In the genomic region with DNA sequence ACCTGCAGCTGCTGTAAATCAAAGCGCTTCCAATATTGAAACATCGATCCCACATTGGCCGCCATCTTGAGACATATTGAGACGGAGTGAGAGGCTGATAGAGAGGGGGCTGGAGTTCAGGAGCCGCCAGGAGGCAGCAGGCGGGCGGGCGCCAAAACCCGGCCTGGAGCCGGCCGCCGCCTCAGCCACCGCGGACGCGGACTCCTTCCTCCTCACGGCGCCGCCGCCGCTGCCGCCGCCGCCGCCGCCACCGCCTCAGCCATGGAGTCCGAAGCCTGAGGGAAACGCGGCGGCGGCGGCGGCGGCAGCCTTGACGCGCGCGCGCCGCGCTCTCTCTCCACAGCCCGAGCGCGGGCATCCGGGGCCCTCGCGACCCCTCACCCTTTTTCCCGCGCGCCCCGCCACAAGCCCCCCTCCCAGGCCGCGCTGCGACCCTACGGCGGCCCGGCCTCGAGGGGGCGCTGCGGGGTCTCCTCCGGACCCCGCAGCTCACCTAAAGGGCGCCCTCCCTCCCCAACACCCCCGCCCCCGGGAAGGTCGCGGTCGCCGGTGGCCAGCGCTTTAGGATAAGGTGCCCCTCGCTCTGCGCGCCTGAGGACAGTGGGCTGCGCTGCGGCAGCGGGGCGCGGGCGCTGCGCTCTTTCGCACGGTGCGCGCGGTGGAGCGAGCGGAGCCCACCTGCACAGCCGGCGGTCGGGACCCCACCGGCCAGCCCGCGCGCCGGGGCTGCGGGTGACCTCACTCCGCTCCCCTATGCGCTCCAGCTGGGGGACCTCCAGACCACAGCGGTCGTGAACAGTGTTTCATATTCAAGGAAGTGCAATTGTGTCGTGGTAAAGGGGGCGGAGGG, we compare ENCODE assay signal across 8 mouse cellular contexts. TPM values are rescaled to one million over a fixed set of nuclear protein-coding genes. Genes with fewer than 3 reads are reported as not detected.
A peak's percentile ranks its signal among the peaks of the same experiment; 100 is the strongest.
DNase-seq lines count a peak whose midpoint lies in the region; ATAC-seq lines count a peak whose summit lies in the region.

A gene (minus strand): TSS at position 315 of the 850 bp plus-strand sequence.

- no peaks in the 10 kb centered on the region for H3K36me3 ChIP-seq in forebrain, embryonic 14.5 days (ENCODE audit: control insufficient read depth, insufficient read depth, low read length)
- no peaks in the 10 kb centered on the region for H3K36me3 ChIP-seq in liver, embryonic 16.5 days (ENCODE audit: control insufficient read depth, insufficient read depth)
- no peaks in the 10 kb centered on the region for H3K36me3 ChIP-seq in neural tube, embryonic 12.5 days

- WGBS in forebrain, embryonic 14.5 days = under 1% methylated on average over 83 of the region's 103 CpGs
- WGBS in large intestine, adult 2 months = under 1% methylated on average over 92 of the region's 103 CpGs
- under 1% methylated on average over 81 of the region's 103 CpGs for WGBS in liver, embryonic 16.5 days (ENCODE audit: insufficient replicate concordance)
- under 1% methylated on average over 92 of the region's 103 CpGs for WGBS in neural tube, embryonic 12.5 days

- peak; percentile 73 for ATAC-seq in cerebellum, adult (ENCODE audit: insufficient number of reproducible peaks, low FRiP score, low TSS enrichment)
- ATAC-seq in forebrain, embryonic 14.5 days = peak; percentile 91
- peak; percentile 83 for ATAC-seq in liver, embryonic 16.5 days (ENCODE audit: low read depth)
- ATAC-seq in neural tube, embryonic 12.5 days (ENCODE audit: low FRiP score, low read depth) = peak; percentile 85

- no peaks in the 10 kb centered on the region for H3K9me3 ChIP-seq in forebrain, embryonic 14.5 days (replicated peaks; ENCODE audit: control insufficient read depth, low read length)
- no peaks in the 10 kb centered on the region for H3K9me3 ChIP-seq in liver, embryonic 16.5 days (replicated peaks; ENCODE audit: control insufficient read depth, low read length)
- H3K9me3 ChIP-seq in neural tube, embryonic 12.5 days = no peaks in the 10 kb centered on the region

- H3K4me2 ChIP-seq in forebrain, embryonic 14.5 days (ENCODE audit: low read length) = peak within 1 kb of the TSS; percentile 97
- H3K4me2 ChIP-seq in liver, embryonic 16.5 days (ENCODE audit: low read depth, low read length) = peak within 1 kb of the TSS; percentile 98
- H3K4me2 ChIP-seq in neural tube, embryonic 12.5 days (replicated peaks) = peak within 1 kb of the TSS; percentile 99

- peaks cover 18% of the 10 kb centered on the region for H3K4me1 ChIP-seq in forebrain, embryonic 14.5 days (ENCODE audit: control insufficient read depth, insufficient read depth, low read length)
- peaks cover 17% of the 10 kb centered on the region for H3K4me1 ChIP-seq in liver, embryonic 16.5 days (ENCODE audit: control insufficient read depth, low read depth, low read length)
- H3K4me1 ChIP-seq in neural tube, embryonic 12.5 days = peaks cover 28% of the 10 kb centered on the region

- H3K27me3 ChIP-seq in forebrain, embryonic 14.5 days (replicated peaks; ENCODE audit: control insufficient read depth, insufficient read depth, low read length) = 0 out of 2 replicates have a peak, but pooled peaks cover 11% of the 10 kb centered on the region
- peaks cover 35% of the 10 kb centered on the region for H3K27me3 ChIP-seq in liver, embryonic 16.5 days (ENCODE audit: control insufficient read depth, insufficient read depth, low read depth, low read length)
- H3K27me3 ChIP-seq in neural tube, embryonic 12.5 days (replicated peaks) = peaks cover 9% of the 10 kb centered on the region; the same call in 1 of the 2 replicates

- intact Hi-C loops in heart, postnatal 10 days (cut with DNase I) = loop anchor here (1.0 to 5.0 kb wide), 5 partner anchors 56 to 241 kb away; no protein-coding TSS in a partner anchor

- DNase-seq in CD8-positive naive resting alpha-beta T cell, adult 2 months (ENCODE audit: low read depth in 2 of 2, low spot score in 2 of 2) = peak; percentile 78 to 79
- DNase-seq in forebrain, embryonic 14.5 days (ENCODE audit: low spot score) = peak; percentile 93
- peak; percentile 87 to 90 for DNase-seq in heart, postnatal 10 days
- DNase-seq in large intestine, adult 2 months (ENCODE audit: low read depth, low spot score) = no peak
- DNase-seq in telencephalon, adult 2 months (ENCODE audit: low read depth, low spot score) = peak; percentile 64

- H3K27ac ChIP-seq in forebrain, embryonic 14.5 days (ENCODE audit: low read depth, low read length) = peak within 1 kb of the TSS; percentile 94
- peak within 1 kb of the TSS; percentile 73 for H3K27ac ChIP-seq in liver, embryonic 16.5 days (ENCODE audit: low read length)
- H3K27ac ChIP-seq in neural tube, embryonic 12.5 days = peak within 1 kb of the TSS; percentile 89

- H3K4me3 ChIP-seq in forebrain, embryonic 14.5 days (ENCODE audit: low read depth, low read length) = peak within 1 kb of the TSS; percentile 91
- peak within 1 kb of the TSS; percentile 94 for H3K4me3 ChIP-seq in liver, embryonic 16.5 days (ENCODE audit: low read depth, low read length)
- peak within 1 kb of the TSS; percentile 95 for H3K4me3 ChIP-seq in neural tube, embryonic 12.5 days

- H3K9ac ChIP-seq in forebrain, embryonic 14.5 days (ENCODE audit: low read length) = peak within 1 kb of the TSS; percentile 96
- H3K9ac ChIP-seq in liver, embryonic 16.5 days (ENCODE audit: low read depth, low read length) = peak within 1 kb of the TSS; percentile 86
- peak within 1 kb of the TSS; percentile 90 for H3K9ac ChIP-seq in neural tube, embryonic 12.5 days

RNA-seq across cellular contexts. Expression of the gene that starts here (rescaled TPM):
- polyA plus RNA-seq in forebrain, embryonic 14.5 days (2014; fragmentation: Nextera tagmentation; extraction: Ambion mirVana) = 89.6 and 115 TPM in 2 replicates
- total RNA-seq in heart, postnatal 10 days (2021) = 100 to 1,000 TPM; 113 to 119 TPM
- 36.9 and 43.4 TPM in 2 replicates for polyA plus RNA-seq in large intestine, adult 2 months (2012; rRNA removed)
- polyA plus RNA-seq in liver, embryonic 16.5 days (2015; fragmentation: Nextera tagmentation; extraction: Ambion mirVana) = 15.8 and 17.1 TPM in 2 replicates
- 117 and 118 TPM in 2 replicates for polyA plus RNA-seq in neural tube, embryonic 12.5 days (2016; fragmentation: Nextera tagmentation; extraction: Ambion mirVana)
